Mouse (Mus musculus) cerebellum, postnatal 4 days (tissue): ENCODE data around the gene Hdac10.

Experiments used
- DNase-seq, 2 experiments: peaks; one replicate each; pipeline ENCODE4 v3.0.0; 2022; ENCODE audit warnings: low spot score in 2 of 2, mixed read lengths in 1 of 2

Gene Hdac10

DNA sequence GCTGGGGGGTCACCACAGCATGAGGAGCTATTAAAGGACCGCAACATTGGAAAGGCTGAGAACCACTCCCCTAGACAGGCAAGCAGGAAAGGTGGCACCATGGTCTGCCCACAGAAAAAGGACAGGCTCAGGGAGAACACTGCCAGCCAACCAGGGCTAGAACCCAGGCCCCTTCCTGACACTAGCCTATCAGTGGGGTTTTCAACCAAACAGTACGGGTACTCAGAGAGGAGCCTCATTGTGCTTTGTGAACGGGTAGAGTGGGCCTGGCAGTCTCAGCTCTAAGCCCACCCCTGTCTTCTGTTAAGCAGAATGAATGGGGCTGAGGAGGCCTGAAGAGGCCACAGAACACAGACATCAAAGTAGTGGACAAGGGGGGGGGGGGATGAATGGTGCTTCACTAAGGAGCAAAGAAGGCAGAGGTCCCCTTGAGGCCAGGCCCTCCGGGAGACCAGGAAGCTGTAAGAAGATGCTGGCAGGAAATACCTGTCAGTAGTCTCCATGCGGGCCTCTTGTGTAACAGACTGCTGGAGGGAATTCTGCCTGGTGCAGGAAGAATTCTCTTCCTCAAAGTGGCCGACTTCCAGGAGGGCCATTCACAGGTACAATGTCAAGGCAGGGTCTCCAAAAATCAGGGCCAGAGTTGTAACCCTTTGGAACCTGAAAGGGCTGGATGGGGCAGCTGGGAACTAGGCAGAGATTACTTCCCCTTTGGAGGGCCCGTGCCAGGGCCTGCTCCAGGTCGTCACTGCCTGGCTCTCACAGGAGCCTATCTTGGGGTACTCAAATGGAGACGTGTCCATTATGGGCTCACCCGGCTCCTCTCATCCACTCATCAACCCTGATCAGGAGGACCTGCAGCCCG is 53.7 kb downstream of the Hdac10 start, which contains the start of gene Trabd:
Trabd (plus strand) TSS at position 512 of the 865 bp plus-strand sequence.
- DNase-seq, result no peak

DNA sequence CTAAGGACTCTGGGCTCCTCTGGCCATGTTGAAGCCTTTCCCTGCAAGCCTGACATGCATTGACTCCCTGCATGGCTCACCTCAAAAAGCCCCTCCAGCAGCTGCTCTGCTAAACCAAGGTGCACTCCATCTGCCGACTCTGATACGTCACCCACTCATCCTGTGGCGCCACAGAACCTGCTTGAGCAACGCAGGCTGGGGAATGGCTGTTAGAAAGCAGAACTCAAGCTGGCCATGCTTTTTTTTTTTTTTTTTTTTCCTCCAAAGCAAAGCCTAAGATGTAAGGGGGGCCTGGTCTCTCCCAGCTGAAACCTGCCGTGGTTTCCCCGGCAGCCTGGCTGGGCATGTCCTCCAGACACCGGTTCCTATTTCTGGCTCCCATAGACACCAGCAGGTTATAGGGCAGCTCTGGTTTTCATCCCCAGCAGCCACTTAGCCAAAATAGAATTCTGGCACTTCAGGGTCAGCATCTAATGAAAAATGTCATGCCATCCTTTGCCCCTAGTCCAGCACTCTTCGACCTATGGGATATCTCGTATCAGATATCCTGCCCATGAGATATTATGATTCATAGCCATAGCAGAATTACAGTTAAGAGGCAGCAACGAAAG is 54.4 kb downstream of the Hdac10 start:
- no peak for DNase-seq
